ENCODE assay signal across 31 mouse cellular contexts in genomic region chr12:30425301-30425700, GRCm38 (mm10). TPM values are rescaled to one million over a fixed set of nuclear protein-coding genes. Genes with fewer than 3 reads are reported as not detected.
DNase-seq lines count a peak whose midpoint lies in the region; ATAC-seq lines count a peak whose summit lies in the region.
"Had no signal": no experiment of that assay in that cellular context is flagged by ENCODE, and none has a peak within 500 bp of the region (broad histone marks: within the 10 kb centered on the region; RNA-seq: fewer than 3 reads in every experiment).

No protein-coding gene starts in this region.

- H3K4me1 ChIP-seq in kidney, embryonic 15.5 days = no peaks in the 10 kb centered on the region
- no peaks in the 10 kb centered on the region for H3K4me1 ChIP-seq in kidney, embryonic 16.5 days (ENCODE audit: insufficient read depth, low read length)
- H3K4me1 ChIP-seq: embryonic facial prominence, embryonic 12.5 days; embryonic facial prominence, embryonic 15.5 days; heart, embryonic 12.5 days; heart, embryonic 15.5 days; hindbrain, embryonic 10.5 days; hindbrain, embryonic 13.5 days had no signal

- peak; percentile 31 for DNase-seq in kidney, adult 18-20 months
- DNase-seq in kidney, adult 8-10 months = peak; percentile 41 to 64
- peak; percentile 31 to 47 for DNase-seq in kidney, postnatal 25 days
- DNase-seq in thymus, adult 18-20 months = no peak
- no peak for DNase-seq in gastrocnemius, postnatal 4 days (ENCODE audit: low spot score in 2 of 2)
- DNase-seq: adrenal gland, postnatal 10 days; adrenal gland, postnatal 36 days; B cell, adult 2 months; cerebellum, adult 11 months; cerebellum, adult 8-10 months; cerebellum, postnatal 10 days; cerebellum, postnatal 36 days; forebrain, postnatal 0 days; gastrocnemius, adult 2 months; gastrocnemius, postnatal 14 days; heart, adult 18-20 months; heart, postnatal 10 days; heart, postnatal 36 days had no signal

- H3K9me3 ChIP-seq in kidney, embryonic 15.5 days (replicated peaks) = no peaks in the 10 kb centered on the region
- H3K9me3 ChIP-seq in kidney, embryonic 16.5 days (ENCODE audit: low read length) = no peaks in the 10 kb centered on the region
- H3K9me3 ChIP-seq: embryonic facial prominence, embryonic 12.5 days; embryonic facial prominence, embryonic 15.5 days; heart, embryonic 12.5 days; heart, embryonic 15.5 days; hindbrain, embryonic 10.5 days; hindbrain, embryonic 13.5 days had no signal

- no peak overlapping the region for H3K4me2 ChIP-seq in kidney, embryonic 15.5 days
- H3K4me2 ChIP-seq in kidney, embryonic 16.5 days (replicated peaks; ENCODE audit: low read depth, low read length) = no peak overlapping the region
- H3K4me2 ChIP-seq: embryonic facial prominence, embryonic 12.5 days; embryonic facial prominence, embryonic 15.5 days; heart, embryonic 12.5 days; heart, embryonic 15.5 days; hindbrain, embryonic 13.5 days had no signal

- no peaks in the 10 kb centered on the region for H3K36me3 ChIP-seq in kidney, embryonic 15.5 days
- H3K36me3 ChIP-seq in kidney, embryonic 16.5 days (ENCODE audit: insufficient read depth, low read length) = no peaks in the 10 kb centered on the region
- H3K36me3 ChIP-seq: embryonic facial prominence, embryonic 12.5 days; embryonic facial prominence, embryonic 15.5 days; G1E; heart, embryonic 12.5 days; heart, embryonic 15.5 days; hindbrain, embryonic 10.5 days; hindbrain, embryonic 13.5 days had no signal

- no peak overlapping the region for H3K4me3 ChIP-seq in kidney, embryonic 15.5 days (replicated peaks)
- H3K4me3 ChIP-seq in kidney, embryonic 16.5 days (ENCODE audit: low read length) = no peak overlapping the region
- H3K4me3 ChIP-seq: embryonic facial prominence, embryonic 12.5 days; embryonic facial prominence, embryonic 15.5 days; gastrocnemius, adult 2 months; heart, embryonic 12.5 days; heart, embryonic 15.5 days; hindbrain, embryonic 10.5 days; hindbrain, embryonic 13.5 days had no signal

- H3K27me3 ChIP-seq in kidney, embryonic 15.5 days = no peaks in the 10 kb centered on the region
- H3K27me3 ChIP-seq in kidney, embryonic 16.5 days (ENCODE audit: insufficient read depth, low read length) = no peaks in the 10 kb centered on the region
- H3K27me3 ChIP-seq: CH12.LX; embryonic facial prominence, embryonic 12.5 days; embryonic facial prominence, embryonic 15.5 days; heart, embryonic 12.5 days; heart, embryonic 15.5 days; hindbrain, embryonic 13.5 days had no signal

- 46% methylated on average over 2 of the region's 2 CpGs for WGBS in kidney, embryonic 15.5 days
- WGBS in kidney, embryonic 16.5 days = 48% methylated on average over 2 of the region's 2 CpGs

- no peak for ATAC-seq in kidney, embryonic 15.5 days (replicated peaks; ENCODE audit: low FRiP score)
- peak; percentile 54; the same call in 1 of the 2 replicates for ATAC-seq in kidney, embryonic 16.5 days (ENCODE audit: low FRiP score, low TSS enrichment)
- ATAC-seq: forebrain, embryonic 14.5 days; forebrain, postnatal 0 days; hindbrain, embryonic 16.5 days; Patski had no signal

- H3K9ac ChIP-seq in kidney, embryonic 15.5 days = no peak overlapping the region
- H3K9ac ChIP-seq in kidney, embryonic 16.5 days (replicated peaks; ENCODE audit: low read length) = no peak overlapping the region
- H3K9ac ChIP-seq: embryonic facial prominence, embryonic 12.5 days; embryonic facial prominence, embryonic 15.5 days; forebrain, postnatal 0 days; heart, embryonic 12.5 days; heart, embryonic 15.5 days; hindbrain, embryonic 13.5 days had no signal

- no peak overlapping the region for H3K27ac ChIP-seq in kidney, embryonic 15.5 days
- H3K27ac ChIP-seq in kidney, embryonic 16.5 days (ENCODE audit: low read length) = no peak overlapping the region
- H3K27ac ChIP-seq: embryonic facial prominence, embryonic 12.5 days; embryonic facial prominence, embryonic 15.5 days; gastrocnemius, adult 2 months; heart, embryonic 15.5 days; hindbrain, embryonic 10.5 days; hindbrain, embryonic 13.5 days had no signal

RNA-seq across cellular contexts. Expression of gene Sntg2, which starts 52.1 kb away (rescaled TPM):
- 5.3 and 5.4 TPM in 2 replicates for polyA plus RNA-seq in kidney, embryonic 15.5 days (2015; fragmentation: Nextera tagmentation; extraction: Ambion mirVana)
- polyA plus RNA-seq in kidney, embryonic 16.5 days (2015; fragmentation: Nextera tagmentation; extraction: Ambion mirVana) = 6.0 and 7.8 TPM in 2 replicates
- 1 to 10 TPM; 1.2 to 1.5 TPM for total RNA-seq in gastrocnemius, postnatal 4 days (2021)
- total RNA-seq: CH12.LX, G1E had no signal
- polyA plus RNA-seq: G1E, Patski had no signal

Comparison
In these comparisons a context has a peak if more than half of its experiments do, and no peak if none do; other contexts are left out.
1. DNase-seq: peak in kidney, adult 18-20 months (single experiment), kidney, adult 8-10 months (2 of 2) and kidney, postnatal 25 days (2 of 2); none in thymus, adult 18-20 months (0 of 2) and gastrocnemius, postnatal 4 days (0 of 2).